Mouse (Mus musculus): ENCODE results near the gene Nxph4.

DNA sequence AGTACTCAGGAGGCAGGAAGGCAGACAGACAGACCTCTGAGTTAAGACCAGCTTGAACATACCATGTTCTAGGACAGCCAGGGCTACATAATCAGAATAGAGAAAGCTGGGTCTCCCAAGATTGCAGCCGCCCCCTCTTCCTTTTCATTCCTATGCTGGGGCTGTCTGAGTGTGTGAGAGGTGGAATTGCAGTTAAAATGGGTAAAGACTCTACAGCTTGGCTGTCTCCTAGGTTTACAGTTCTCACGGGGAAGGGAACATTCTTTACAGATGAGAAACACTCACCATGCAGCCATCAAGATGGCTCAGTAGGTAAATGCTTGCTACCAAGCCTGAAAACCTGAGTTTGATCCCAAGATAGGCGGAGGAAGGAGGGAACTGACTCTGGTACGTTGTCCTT lies 34.3 kb downstream of the Nxph4 start:
- TF ChIP-seq CTCF (IDR thresholded peaks at IDR 0.05) (no peak), EP300 (IDR thresholded peaks at IDR 0.05) (no peak)
